Mouse (Mus musculus) stomach, postnatal 0 days (tissue): ENCODE measurements around the gene Arhgef10l.

Experiments used
- CTCF ChIP-seq: IDR thresholded peaks from 2 replicates; pipeline ENCODE4 v1.5.1; 2016; ENCODE audit warnings: antibody characterized with exemption, low read depth, mild to moderate bottlenecking, moderate library complexity
- EP300 ChIP-seq: optimal IDR thresholded peaks from 2 replicates; pipeline ENCODE3; 2016; ENCODE audit warnings: antibody characterized with exemption

GRCm38 (mm10) chr4:140605247-140605646 lies 60.6 kb downstream of the Arhgef10l start:
- no peak for TF ChIP-seq CTCF
- TF ChIP-seq EP300, result no peak
